Mouse (Mus musculus): Measurements from ENCODE around the gene Tubb3.

- TF ChIP-seq TAL1 (IDR thresholded peaks at IDR 0.05; ENCODE audit: low read length) (no peak), GATA1 (IDR thresholded peaks at IDR 0.05; ENCODE audit: low read length) (no peak)
Observed at GRCm38 (mm10) chr8:123421325-123421724, 10.1 kb downstream of the Tubb3 start.
